Mouse (Mus musculus): ENCODE data around the gene Tor1a.

DNA sequence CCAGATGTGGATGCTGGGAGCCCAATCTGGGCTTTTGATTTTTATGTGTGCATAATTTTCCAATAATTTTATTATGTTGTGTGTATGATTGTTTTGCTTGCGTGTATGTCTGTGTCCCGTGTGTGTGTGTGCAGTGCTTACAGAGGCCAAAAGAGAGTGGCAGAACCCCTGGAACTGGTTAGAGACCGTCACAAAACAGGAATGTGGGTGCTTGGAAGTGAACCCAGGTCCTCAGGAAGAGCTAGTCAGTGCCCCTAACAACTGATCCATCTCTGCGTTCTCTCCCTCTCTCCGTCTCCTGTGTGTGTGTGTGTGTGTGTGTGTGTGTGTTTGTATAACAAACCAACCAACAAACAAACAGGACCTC lies 15.3 kb downstream of the Tor1a start:
- TF ChIP-seq POLR2A (IDR thresholded peaks at IDR 0.05; ENCODE audit: borderline replicate concordance, low read depth, low read length) = no peak
- TF ChIP-seq CTCF (IDR thresholded peaks at IDR 0.05; ENCODE audit: low read depth, low read length) = no peak

Measured in bone marrow macrophage, adult 2 months (primary cell).